Mouse (Mus musculus): ENCODE measurements around the gene Runx3.
"Not testable (repeated sequence)": the region's sequence is repeated elsewhere in the genome, so short reads cannot be mapped to it uniquely, and the experiment has no call there.

Gene Runx3

GRCm38 (mm10) chr4:135165761-135166160 lies 45.3 kb downstream of the Runx3 start:
- peaks cover 8% of the 10 kb centered on the region for H3K36me3 ChIP-seq (ENCODE audit: control insufficient read depth, insufficient read depth, low read length, poor library complexity, severe bottlenecking)
- no peaks in the 10 kb centered on the region for H3K27me3 ChIP-seq (ENCODE audit: control insufficient read depth, insufficient read depth, low read length, poor library complexity, severe bottlenecking)
- DNase-seq (ENCODE audit: low read depth, low spot score), result no peak

- DNase-seq (ENCODE audit: low read depth, low spot score), result no peak
- peaks cover 12% of the 10 kb centered on the region for H3K36me3 ChIP-seq (ENCODE audit: control insufficient read depth, insufficient read depth, low read length, poor library complexity, severe bottlenecking)
- H3K27me3 ChIP-seq (ENCODE audit: control insufficient read depth, insufficient read depth, low read length, poor library complexity, severe bottlenecking), result no peaks in the 10 kb centered on the region
Measured at GRCm38 (mm10) chr4:135166413-135167225, 46.2 kb downstream of the Runx3 start.

- Histone ChIP-seq H3K36me3 (ENCODE audit: control insufficient read depth, insufficient read depth, low read length, poor library complexity, severe bottlenecking) (peaks cover 19% of the 10 kb centered on the region), H3K27me3 (ENCODE audit: control insufficient read depth, insufficient read depth, low read length, poor library complexity, severe bottlenecking) (no peaks in the 10 kb centered on the region)
- no peak for DNase-seq (ENCODE audit: low read depth, low spot score)
Measured at GRCm38 (mm10) chr4:135167816-135168527, 47.5 kb downstream of the Runx3 start.

GRCm38 (mm10) chr4:135169096-135169495 lies 48.6 kb downstream of the Runx3 start:
- Histone ChIP-seq H3K36me3 (ENCODE audit: control insufficient read depth, insufficient read depth, low read length, poor library complexity, severe bottlenecking) (peaks cover 21% of the 10 kb centered on the region), H3K27me3 (ENCODE audit: control insufficient read depth, insufficient read depth, low read length, poor library complexity, severe bottlenecking) (no peaks in the 10 kb centered on the region)
- DNase-seq (ENCODE audit: low read depth, low spot score), result no peak

GRCm38 (mm10) chr4:135169501-135169900 lies 49.0 kb downstream of the Runx3 start:
- Histone ChIP-seq H3K36me3 (ENCODE audit: control insufficient read depth, insufficient read depth, low read length, poor library complexity, severe bottlenecking) (peaks cover 21% of the 10 kb centered on the region), H3K27me3 (ENCODE audit: control insufficient read depth, insufficient read depth, low read length, poor library complexity, severe bottlenecking) (no peaks in the 10 kb centered on the region)
- no peak for DNase-seq (ENCODE audit: low read depth, low spot score)

GRCm38 (mm10) chr4:135171304-135171875 lies 50.9 kb downstream of the Runx3 start:
- no peak for DNase-seq (ENCODE audit: low read depth, low spot score)
- Histone ChIP-seq H3K36me3 (ENCODE audit: control insufficient read depth, insufficient read depth, low read length, poor library complexity, severe bottlenecking) (peaks cover 17% of the 10 kb centered on the region), H3K27me3 (ENCODE audit: control insufficient read depth, insufficient read depth, low read length, poor library complexity, severe bottlenecking) (no peaks in the 10 kb centered on the region)

- DNase-seq (ENCODE audit: low read depth, low spot score), result no peak
- H3K36me3 ChIP-seq (ENCODE audit: control insufficient read depth, insufficient read depth, low read length, poor library complexity, severe bottlenecking), result peaks cover 17% of the 10 kb centered on the region
Measured at GRCm38 (mm10) chr4:135175406-135176120, 55.1 kb downstream of the Runx3 start.

GRCm38 (mm10) chr4:135177568-135177967 lies 57.1 kb downstream of the Runx3 start:
- Histone ChIP-seq H3K27me3 (ENCODE audit: control insufficient read depth, insufficient read depth, low read length, poor library complexity, severe bottlenecking) (no peaks in the 10 kb centered on the region), H3K36me3 (ENCODE audit: control insufficient read depth, insufficient read depth, low read length, poor library complexity, severe bottlenecking) (peaks cover 5% of the 10 kb centered on the region)
- DNase-seq (ENCODE audit: low read depth, low spot score), result no peak

More at GRCm38 (mm10) chr4:135175406-135176120, 55.1 kb downstream of the Runx3 start:
- H3K27me3 ChIP-seq (ENCODE audit: control insufficient read depth, insufficient read depth, low read length, poor library complexity, severe bottlenecking), result no peaks in the 10 kb centered on the region

- Histone ChIP-seq H3K36me3 (ENCODE audit: control insufficient read depth, insufficient read depth, low read length, poor library complexity, severe bottlenecking) (peaks cover 1% of the 10 kb centered on the region), H3K27me3 (ENCODE audit: control insufficient read depth, insufficient read depth, low read length, poor library complexity, severe bottlenecking) (no peaks in the 10 kb centered on the region)
- DNase-seq (ENCODE audit: low read depth, low spot score), result peak; percentile 65
Measured at GRCm38 (mm10) chr4:135179077-135179481, 58.6 kb downstream of the Runx3 start.

- Histone ChIP-seq H3K36me3 (ENCODE audit: control insufficient read depth, insufficient read depth, low read length, poor library complexity, severe bottlenecking) (no peaks in the 10 kb centered on the region; the same call in 1 of the 2 replicates), H3K27me3 (ENCODE audit: control insufficient read depth, insufficient read depth, low read length, poor library complexity, severe bottlenecking) (no peaks in the 10 kb centered on the region)
- peak; percentile 87 for DNase-seq (ENCODE audit: low read depth, low spot score)
Measured at GRCm38 (mm10) chr4:135181819-135182218, 61.4 kb downstream of the Runx3 start.

GRCm38 (mm10) chr4:135184277-135184676 lies 63.8 kb downstream of the Runx3 start:
- not testable (repeated sequence) for H3K36me3 ChIP-seq (ENCODE audit: control insufficient read depth, insufficient read depth, low read length, poor library complexity, severe bottlenecking); H3K27me3 ChIP-seq (ENCODE audit: control insufficient read depth, insufficient read depth, low read length, poor library complexity, severe bottlenecking); DNase-seq (ENCODE audit: low read depth, low spot score)

- Histone ChIP-seq H3K36me3 (ENCODE audit: control insufficient read depth, insufficient read depth, low read length, poor library complexity, severe bottlenecking) (no peaks in the 10 kb centered on the region), H3K27me3 (ENCODE audit: control insufficient read depth, insufficient read depth, low read length, poor library complexity, severe bottlenecking) (no peaks in the 10 kb centered on the region)
- DNase-seq (ENCODE audit: low read depth, low spot score), result no peak
Measured at GRCm38 (mm10) chr4:135189452-135190008, 69.1 kb downstream of the Runx3 start.

GRCm38 (mm10) chr4:135190364-135190763 lies 69.9 kb downstream of the Runx3 start:
- H3K27me3 ChIP-seq (ENCODE audit: control insufficient read depth, insufficient read depth, low read length, poor library complexity, severe bottlenecking), result no peaks in the 10 kb centered on the region
- no peaks in the 10 kb centered on the region for H3K36me3 ChIP-seq (ENCODE audit: control insufficient read depth, insufficient read depth, low read length, poor library complexity, severe bottlenecking)
- DNase-seq (ENCODE audit: low read depth, low spot score), result no peak

GRCm38 (mm10) chr4:135191185-135191584 lies 70.7 kb downstream of the Runx3 start:
- Histone ChIP-seq H3K36me3 (ENCODE audit: control insufficient read depth, insufficient read depth, low read length, poor library complexity, severe bottlenecking) (no peaks in the 10 kb centered on the region), H3K27me3 (ENCODE audit: control insufficient read depth, insufficient read depth, low read length, poor library complexity, severe bottlenecking) (no peaks in the 10 kb centered on the region)
- no peak for DNase-seq (ENCODE audit: low read depth, low spot score)
